Mouse (Mus musculus) layer of hippocampus, adult 2 months (tissue): ENCODE measurements around the gene Laptm5. TPM values are rescaled to one million over a fixed set of nuclear protein-coding genes. Genes with fewer than 3 reads are reported as not detected.

Source experiments
- DNase-seq, 2 experiments: peaks; one replicate each; pipeline ENCODE4 v3.0.0; 2022; ENCODE audit warnings: low spot score in 2 of 2
- H3K27ac ChIP-seq: fragments of 200-600 bp; 2 replicates; pipeline ENCODE4 v1.8.1; 2022
- H3K4me3 ChIP-seq: fragments of 200-600 bp; 2 replicates; pipeline ENCODE4 v1.8.1; 2022; ENCODE audit warnings: mild to moderate bottlenecking
- CTCF ChIP-seq: fragments of 200-600 bp; conservative IDR thresholded peaks from 2 replicates; pipeline ENCODE4 v1.8.1; 2022; ENCODE audit warnings: antibody characterized with exemption, mild to moderate bottlenecking, moderate library complexity
- long read RNA-seq, 2 experiments: library from polyadenylated mRNA; stranded (forward); transcript quantifications; one replicate each; pipeline ENCODE4 v2.0.0; 2021; ENCODE audit warnings: borderline mapping rate in 2 of 2
- total RNA-seq, 2 experiments: library from RNA; stranded (reverse); gene quantifications; 2 replicates each; pipeline ENCODE4 v1.2.3; 2021

The Laptm5 gene
- 10 to 100 TPM; 33.9 to 34.0 TPM for total RNA-seq
- long read RNA-seq, experiment 1, transcript Laptm5-207 (8 exons, 2,600 nt) = major isoform, 16 of 26 reads
- long read RNA-seq, experiment 1, partial matches to known transcripts = 9 of 26 reads
- long read RNA-seq, experiment 1, other reads (novel, unspliced or antisense) = 1 of 26 reads
- long read RNA-seq, experiment 2, transcript Laptm5-207 (8 exons, 2,600 nt) = major isoform, 24 of 35 reads
- long read RNA-seq, experiment 2, partial matches to known transcripts = 1 of 35 reads
- long read RNA-seq, experiment 2, other reads (novel, unspliced or antisense) = 10 of 35 reads

DNA sequence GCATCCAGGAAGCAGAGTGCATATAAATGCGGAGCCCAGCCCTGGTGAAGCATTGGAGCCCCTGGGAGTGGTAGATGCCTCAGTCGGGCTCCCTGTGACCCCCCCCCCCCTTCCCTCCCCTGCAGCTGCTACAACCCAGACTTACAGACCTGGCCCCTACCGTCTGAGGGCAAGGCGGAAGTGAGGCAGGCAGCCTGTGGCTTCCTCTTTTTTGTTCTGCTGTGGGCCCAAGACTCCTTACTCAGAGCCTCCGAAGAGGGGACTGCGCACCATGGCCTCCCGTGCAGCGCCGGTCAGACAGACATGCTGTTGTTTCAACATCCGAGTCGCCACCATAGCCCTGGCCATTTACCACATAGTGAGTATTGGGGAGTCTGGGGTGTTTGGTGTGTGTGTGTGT, at the start of gene Laptm5:
TSS of gene Laptm5 (plus strand) at position 49 of the 400 bp plus-strand sequence.
- no peak for DNase-seq
- peak within 1 kb of the TSS; percentile 55; the same call in 1 of the 2 replicates for H3K27ac ChIP-seq
- H3K4me3 ChIP-seq = no peak within 1 kb of the TSS
- TF ChIP-seq CTCF = no peak

DNA sequence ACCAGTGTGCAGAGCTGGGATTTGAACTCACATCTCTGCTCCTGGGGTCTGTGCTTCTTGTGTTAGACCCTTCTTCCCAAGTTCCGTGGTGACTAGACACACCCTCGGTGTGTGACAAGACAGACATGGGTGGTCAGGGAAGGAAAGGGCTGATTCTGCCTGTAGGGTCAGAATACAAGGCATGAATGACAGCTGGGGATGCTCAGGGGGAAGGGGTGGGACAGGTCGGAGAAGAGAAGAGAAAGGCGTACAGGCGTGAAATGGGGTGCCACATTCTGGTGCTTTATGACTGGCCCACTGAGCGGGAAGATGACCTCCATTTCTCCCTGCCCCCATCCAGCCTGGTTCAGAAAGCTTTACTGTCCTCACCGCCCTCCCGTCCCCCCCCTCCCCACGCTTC, 47.5 kb upstream of the Laptm5 start:
- DNase-seq = no peak
- Histone ChIP-seq H3K27ac (peak overlapping the region; percentile 95), H3K4me3 (no peak overlapping the region)
- no peak for TF ChIP-seq CTCF

DNA sequence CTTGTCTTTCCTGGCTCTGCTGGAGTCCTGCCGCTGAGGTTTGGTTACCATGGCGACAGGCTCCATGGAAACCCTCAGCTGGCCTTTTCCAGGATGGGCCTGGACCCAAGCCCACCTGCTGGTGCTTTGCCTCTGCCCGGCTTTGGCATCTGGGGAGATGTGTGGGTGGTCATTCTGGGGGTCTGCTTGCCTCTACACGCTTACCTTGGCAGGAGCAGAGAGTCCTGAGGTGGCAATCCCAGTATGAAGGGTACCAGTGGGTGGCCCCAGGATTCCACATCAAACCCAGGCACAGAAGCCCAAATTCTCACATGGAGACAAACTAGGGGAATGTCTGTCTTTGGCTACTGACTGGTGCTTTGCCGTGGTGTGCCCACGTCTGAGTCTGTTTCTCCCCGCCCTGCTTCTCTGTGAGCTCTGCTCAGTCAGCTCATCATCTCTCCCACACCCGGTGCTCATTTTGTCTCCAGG, 47.0 kb upstream of the Laptm5 start:
- no peak for TF ChIP-seq CTCF
- Histone ChIP-seq H3K4me3 (no peak overlapping the region), H3K27ac (peak overlapping the region; percentile 95)
- DNase-seq = peak; percentile 81 to 86

DNA sequence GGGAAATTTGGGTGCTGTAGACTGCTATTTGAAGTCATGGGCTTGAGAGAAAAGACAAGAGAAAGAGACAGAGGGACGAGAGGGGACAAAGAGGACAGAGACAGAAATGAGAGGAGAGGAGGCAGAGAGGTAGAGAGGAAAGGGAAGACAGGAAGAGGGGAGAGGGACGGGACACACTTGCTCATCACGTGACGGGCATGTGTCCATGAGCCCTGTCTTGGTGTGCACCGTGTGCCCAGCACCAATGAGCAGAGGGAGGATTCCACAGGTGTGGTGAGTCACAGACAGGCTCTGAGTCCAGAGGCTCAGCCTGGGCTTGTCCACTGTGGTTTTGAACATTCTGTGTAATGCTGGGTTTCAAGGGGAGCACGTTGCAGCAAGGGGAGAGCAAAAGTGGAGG, 45.0 kb upstream of the Laptm5 start:
- no peak for DNase-seq
- TF ChIP-seq CTCF = no peak
- Histone ChIP-seq H3K4me3 (no peak overlapping the region), H3K27ac (no peak overlapping the region)

DNA sequence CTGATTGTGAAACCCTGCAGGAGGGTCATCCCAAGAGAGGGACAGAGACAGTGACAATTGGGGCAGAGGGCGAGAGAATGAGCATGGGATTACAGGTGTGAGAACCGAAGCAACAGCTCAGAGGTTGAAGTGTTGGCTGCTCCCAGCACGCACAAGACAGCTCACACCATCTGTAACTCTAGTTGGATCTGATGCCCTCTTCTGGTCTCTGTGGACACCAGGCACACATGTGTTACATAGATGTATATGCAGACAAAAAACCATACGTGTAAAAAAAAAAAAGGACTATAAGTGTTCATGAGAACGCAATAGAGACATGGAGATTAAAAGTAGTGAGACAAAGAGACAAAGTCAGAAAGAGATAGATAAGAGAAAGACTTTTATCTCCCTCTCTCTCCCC, 44.1 kb upstream of the Laptm5 start:
- TF ChIP-seq CTCF = peak; percentile 47
- Histone ChIP-seq H3K27ac (no peak overlapping the region), H3K4me3 (no peak overlapping the region)
- no peak for DNase-seq

DNA sequence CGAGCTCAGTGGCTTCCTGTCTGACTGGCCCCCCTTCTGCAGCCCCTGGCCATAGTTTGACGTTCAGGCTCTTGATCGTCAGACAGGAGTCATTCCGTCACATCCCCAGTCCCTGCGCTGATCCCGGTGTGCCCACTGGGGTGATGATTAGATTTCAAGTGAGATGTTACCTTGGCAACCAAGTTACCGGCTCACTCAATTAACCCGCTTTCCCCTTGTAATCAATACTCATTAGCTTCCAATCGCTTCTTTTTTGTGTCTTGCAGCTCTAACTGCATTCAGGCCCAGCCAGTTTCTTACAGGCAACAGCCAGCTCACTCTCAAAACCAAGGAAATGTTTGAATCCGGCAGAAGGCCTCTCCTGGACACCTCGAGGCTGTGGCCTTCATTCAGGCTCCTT, 40.5 kb upstream of the Laptm5 start:
- no peak for TF ChIP-seq CTCF
- no peak for DNase-seq
- Histone ChIP-seq H3K27ac (no peak overlapping the region), H3K4me3 (no peak overlapping the region)

DNA sequence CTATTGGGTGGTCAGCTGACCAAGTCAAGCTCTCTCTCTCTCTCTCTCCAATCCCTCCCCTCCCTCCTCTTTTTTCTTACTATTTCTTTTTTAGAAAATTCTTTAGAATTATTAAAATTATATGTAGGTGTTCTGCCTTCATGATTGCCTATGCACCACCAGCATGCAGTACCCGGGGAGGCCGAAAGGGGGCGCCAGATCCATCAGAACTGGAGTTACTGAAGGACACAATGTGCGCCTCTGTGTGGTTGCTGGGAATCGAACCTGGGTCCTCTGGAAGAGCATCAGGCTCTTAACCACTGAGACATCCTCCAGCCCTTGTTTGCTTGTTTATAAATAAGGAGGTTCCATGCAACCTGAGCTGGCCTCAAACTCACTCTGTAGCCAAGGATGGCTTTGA, 39.5 kb upstream of the Laptm5 start:
- no peak for DNase-seq
- H3K4me3 ChIP-seq = no peak overlapping the region
- no peak overlapping the region for H3K27ac ChIP-seq
- TF ChIP-seq CTCF = peak; percentile 66

DNA sequence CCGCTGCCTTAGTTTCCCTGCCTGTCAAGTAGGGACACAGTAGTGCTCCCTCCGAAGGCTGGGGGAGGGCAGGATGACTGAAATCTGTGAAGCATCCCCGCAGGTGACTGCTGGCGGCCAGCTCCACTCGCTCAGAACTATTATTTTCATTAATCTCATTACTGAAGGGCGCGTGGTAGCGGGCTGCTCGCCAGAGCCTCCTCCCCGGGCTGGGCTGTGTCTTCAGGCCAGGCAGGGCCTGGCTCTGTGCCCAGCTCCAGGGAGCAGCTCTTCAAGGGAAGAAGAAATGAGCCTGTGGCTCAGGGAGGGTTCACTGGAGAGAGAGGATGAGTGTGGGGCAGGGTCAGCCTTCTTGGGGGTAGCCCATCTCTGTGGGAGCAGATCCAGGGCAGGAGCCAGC, 38.3 kb upstream of the Laptm5 start:
- Histone ChIP-seq H3K27ac (no peak overlapping the region), H3K4me3 (no peak overlapping the region)
- no peak for TF ChIP-seq CTCF
- peak; percentile 51 to 63 for DNase-seq

DNA sequence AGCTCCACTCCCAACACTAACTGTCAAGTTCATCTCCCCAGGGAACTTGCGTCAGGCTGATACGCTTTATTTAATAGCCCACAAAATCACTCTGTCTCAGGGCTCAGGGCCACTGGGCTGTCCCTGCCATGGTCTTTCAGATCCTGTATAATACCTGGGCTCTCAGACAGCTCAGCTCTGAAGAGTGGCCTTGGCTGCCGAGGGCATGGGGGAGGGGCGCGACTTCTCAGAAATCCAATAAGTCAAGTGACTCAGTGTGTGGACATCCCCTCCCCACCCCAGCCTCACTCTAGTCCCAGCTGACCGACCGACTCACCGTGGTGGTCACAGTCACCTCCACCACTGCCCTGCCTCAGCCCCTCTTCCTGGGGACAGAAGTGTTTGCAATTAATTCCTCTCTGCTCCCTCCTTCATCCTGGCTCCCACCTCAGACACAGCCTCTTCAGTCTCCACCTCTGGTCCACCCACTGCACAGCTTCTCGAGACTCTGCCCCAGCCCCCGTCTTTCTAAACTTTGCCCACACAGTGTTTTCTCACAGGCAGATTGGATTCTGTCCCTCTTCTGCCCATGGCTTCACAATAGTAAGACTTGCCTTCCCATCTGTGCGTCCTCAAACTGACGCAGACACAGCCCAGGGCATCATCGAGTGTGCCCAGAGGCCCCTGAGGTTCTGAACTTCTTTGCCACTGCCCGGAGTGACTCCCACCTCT, 36.8 kb upstream of the Laptm5 start:
- Histone ChIP-seq H3K27ac (no peak overlapping the region), H3K4me3 (no peak overlapping the region)
- DNase-seq = no peak
- TF ChIP-seq CTCF = no peak

DNA sequence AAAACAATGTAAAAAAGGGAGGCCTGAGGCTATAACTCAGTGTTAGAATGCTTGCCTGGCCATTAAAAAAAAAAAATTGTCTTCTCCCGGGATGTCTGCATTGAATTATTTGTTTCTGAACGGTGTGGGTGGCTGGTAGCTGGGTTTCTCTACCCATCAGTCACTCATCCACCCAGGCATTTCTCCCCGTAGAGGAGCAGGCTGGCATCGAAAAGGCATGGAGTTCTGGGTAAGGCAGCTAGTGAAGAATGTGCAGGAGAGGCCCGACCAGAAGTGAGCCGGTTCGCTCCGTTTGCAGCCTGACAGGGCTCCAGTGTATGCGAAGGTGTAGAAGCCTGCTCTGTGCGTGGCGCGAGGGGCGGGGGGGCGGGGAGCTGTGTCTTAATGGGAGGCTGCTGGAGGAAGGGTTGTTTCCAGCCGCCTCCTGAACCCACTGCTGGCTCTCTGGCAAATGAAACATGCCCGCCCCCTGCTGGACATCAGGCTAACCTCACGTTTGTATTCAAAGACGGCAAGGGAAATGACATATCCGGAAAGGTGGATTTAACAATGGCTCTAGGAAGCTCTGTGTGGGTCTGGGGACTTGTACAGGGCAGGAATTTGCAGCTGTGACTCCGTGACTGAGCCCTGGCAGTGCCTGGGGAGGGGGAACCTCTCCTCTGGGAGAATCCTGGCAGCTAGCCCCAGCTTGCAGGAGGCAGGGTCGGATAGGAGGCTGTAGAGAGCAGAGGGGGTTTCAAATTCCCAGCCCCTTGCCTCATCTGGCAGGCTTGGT, 34.5 kb upstream of the Laptm5 start:
- TF ChIP-seq CTCF = peak; percentile 88
- peak; percentile 87 to 95 for DNase-seq
- peak overlapping the region; percentile 87 for H3K27ac ChIP-seq
- H3K4me3 ChIP-seq = peak overlapping the region; percentile 5; the same call in 1 of the 2 replicates

DNA sequence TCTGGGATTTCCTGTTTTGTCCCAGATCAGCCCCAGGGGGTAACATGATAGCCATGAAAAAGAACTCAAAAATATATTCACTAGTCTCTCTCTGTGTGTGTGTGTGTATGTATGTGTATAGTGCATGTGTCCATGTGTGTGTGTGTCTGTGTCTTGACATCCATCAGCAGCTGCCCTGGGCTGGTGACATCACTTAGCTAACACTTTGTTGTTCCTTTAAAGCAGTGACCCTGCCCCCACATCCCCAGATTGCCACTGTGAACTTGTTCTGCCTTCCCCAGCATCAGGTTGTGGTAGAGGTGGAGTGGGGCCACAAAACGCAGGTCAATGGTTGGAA, 33.9 kb upstream of the Laptm5 start:
- TF ChIP-seq CTCF = no peak
- no peak for DNase-seq
- Histone ChIP-seq H3K4me3 (no peak overlapping the region), H3K27ac (peak overlapping the region; percentile 87)

DNA sequence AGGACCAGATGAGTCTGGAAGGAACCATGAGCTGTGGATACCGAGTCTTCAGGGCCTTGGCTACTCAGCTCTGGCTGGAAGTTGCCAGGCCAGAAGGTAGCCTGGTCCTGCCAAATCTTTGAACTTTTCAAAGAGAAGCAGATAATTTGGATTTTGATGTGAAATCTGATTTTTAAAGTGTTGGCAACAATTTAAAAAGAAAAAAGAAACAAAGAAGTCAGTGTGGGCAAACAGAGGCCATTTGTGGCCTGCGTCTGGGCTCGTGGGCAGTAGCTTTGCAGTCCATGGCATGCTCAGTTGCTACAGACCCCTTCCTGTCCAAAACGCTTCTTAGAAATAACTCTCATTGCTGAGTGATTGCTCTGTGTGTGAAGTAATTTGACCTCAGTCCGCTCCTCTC, 31.6 kb upstream of the Laptm5 start:
- no peak for TF ChIP-seq CTCF
- DNase-seq = no peak
- Histone ChIP-seq H3K4me3 (no peak overlapping the region), H3K27ac (0 out of 2 replicates have a peak overlapping the region, but pooled peaks have one; percentile 36)

DNA sequence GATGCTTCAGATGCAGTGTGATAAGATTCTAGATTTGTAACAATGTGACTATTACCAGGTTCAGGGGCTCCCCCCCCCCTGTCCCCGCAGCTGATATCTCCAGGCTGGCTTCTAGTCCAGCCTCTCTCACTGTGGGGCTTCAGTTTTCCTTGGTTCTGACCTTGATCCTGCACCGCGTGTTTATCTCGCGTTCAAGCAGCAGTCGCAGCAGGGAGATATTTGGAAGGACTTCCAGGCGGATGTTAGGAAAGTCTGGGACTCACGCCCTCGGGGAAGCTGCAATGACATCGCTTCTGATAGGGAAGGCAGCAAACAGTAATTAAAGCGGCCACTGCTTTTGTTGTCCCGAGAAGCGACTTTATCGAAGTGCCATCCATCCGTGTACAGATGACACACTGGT, 30.2 kb upstream of the Laptm5 start:
- no peak for DNase-seq
- H3K27ac ChIP-seq = no peak overlapping the region
- H3K4me3 ChIP-seq = no peak overlapping the region
- TF ChIP-seq CTCF = no peak
